ENCODE assay signal across 15 mouse cellular contexts in the genomic region with DNA sequence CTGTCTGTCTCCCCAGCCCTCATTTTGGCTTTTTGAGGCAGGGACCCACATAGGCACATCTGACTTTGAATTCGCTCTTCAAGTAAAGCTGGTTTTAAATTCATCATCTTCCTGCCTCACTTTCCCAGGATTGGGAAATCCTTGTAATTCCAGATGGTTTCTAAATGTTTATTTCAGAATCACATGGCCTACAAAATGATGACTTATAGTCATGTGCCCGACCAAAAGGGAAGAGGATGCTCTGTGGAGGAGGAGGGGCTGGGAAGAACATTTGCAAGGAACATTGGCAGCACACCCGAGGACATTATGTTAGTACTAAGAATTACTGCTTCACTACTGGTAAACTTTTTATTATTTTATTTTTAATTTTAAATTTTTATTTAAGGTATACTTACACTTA. TPM values are rescaled to one million over a fixed set of nuclear protein-coding genes. Genes with fewer than 3 reads are reported as not detected.
DNase-seq lines count a peak whose midpoint lies in the region; ATAC-seq and TF ChIP-seq lines count a peak whose summit lies in the region.
"Had no signal": no experiment of that assay in that cellular context is flagged by ENCODE, and none has a peak within 500 bp of the region (broad histone marks: within the 10 kb centered on the region; RNA-seq: fewer than 3 reads in every experiment).

No protein-coding gene starts in this region.

- no peak overlapping the region for H3K4me3 ChIP-seq in heart, embryonic 12.5 days
- H3K4me3 ChIP-seq in lung, embryonic 15.5 days, result no peak overlapping the region
- H3K4me3 ChIP-seq in lung, adult 2 months (replicated peaks; ENCODE audit: extremely low read depth, low read depth, low read length), result no peak overlapping the region
- no peak overlapping the region for H3K4me3 ChIP-seq in macrophage (ENCODE audit: inconsistent target)
- H3K4me3 ChIP-seq in forebrain, embryonic 16.5 days (replicated peaks; ENCODE audit: low read length), result no peak overlapping the region
- H3K4me3 ChIP-seq: hindbrain, embryonic 15.5 days; liver, embryonic 13.5 days; megakaryocyte, embryonic 14.5 days had no signal

- ATAC-seq in heart, embryonic 12.5 days (ENCODE audit: insufficient number of reproducible peaks, low FRiP score), result no peak
- ATAC-seq in lung, embryonic 15.5 days (ENCODE audit: borderline replicate concordance, extremely low read depth, low FRiP score, low TSS enrichment), result no peak
- ATAC-seq in forebrain, embryonic 16.5 days, result no peak
- ATAC-seq: activated CD4-positive, CD25-positive, alpha-beta regulatory T cell, adult 4 months had no signal

- no peak overlapping the region for H3K4me2 ChIP-seq in heart, embryonic 12.5 days
- no peak overlapping the region for H3K4me2 ChIP-seq in lung, embryonic 15.5 days
- no peak overlapping the region for H3K4me2 ChIP-seq in forebrain, embryonic 16.5 days (ENCODE audit: low read length)
- H3K4me2 ChIP-seq: hindbrain, embryonic 15.5 days; liver, embryonic 13.5 days had no signal

- no peak overlapping the region for H3K9ac ChIP-seq in heart, embryonic 12.5 days
- no peak overlapping the region for H3K9ac ChIP-seq in lung, embryonic 15.5 days
- H3K9ac ChIP-seq in forebrain, embryonic 16.5 days (replicated peaks; ENCODE audit: low read depth, low read length), result no peak overlapping the region
- H3K9ac ChIP-seq: hindbrain, embryonic 15.5 days; liver, embryonic 13.5 days had no signal

- H3K27me3 ChIP-seq in heart, embryonic 12.5 days (replicated peaks), result no peaks in the 10 kb centered on the region
- H3K27me3 ChIP-seq in lung, embryonic 15.5 days, result no peaks in the 10 kb centered on the region
- no peaks in the 10 kb centered on the region for H3K27me3 ChIP-seq in forebrain, embryonic 16.5 days (replicated peaks; ENCODE audit: control insufficient read depth, insufficient read depth, low read length)
- H3K27me3 ChIP-seq: hindbrain, embryonic 15.5 days; liver, embryonic 13.5 days had no signal

- 0 out of 2 replicates have a peak, but pooled peaks cover 2% of the 10 kb centered on the region for H3K9me3 ChIP-seq in heart, embryonic 12.5 days (replicated peaks)
- H3K9me3 ChIP-seq in lung, embryonic 15.5 days, result no peaks in the 10 kb centered on the region
- H3K9me3 ChIP-seq in forebrain, embryonic 16.5 days (ENCODE audit: control insufficient read depth, low read length), result no peaks in the 10 kb centered on the region
- H3K9me3 ChIP-seq: hindbrain, embryonic 15.5 days had no signal

- H3K79me2 ChIP-seq in macrophage (ENCODE audit: inconsistent target), result no peaks in the 10 kb centered on the region

- no peaks in the 10 kb centered on the region for H3K4me1 ChIP-seq in heart, embryonic 12.5 days (replicated peaks)
- H3K4me1 ChIP-seq in lung, embryonic 15.5 days, result peaks cover 14% of the 10 kb centered on the region
- H3K4me1 ChIP-seq in lung, adult 2 months (ENCODE audit: control insufficient read depth, insufficient read depth, low read length), result peaks cover 13% of the 10 kb centered on the region
- no peaks in the 10 kb centered on the region for H3K4me1 ChIP-seq in forebrain, embryonic 16.5 days (replicated peaks; ENCODE audit: control insufficient read depth, insufficient read depth, low read length)
- H3K4me1 ChIP-seq: hindbrain, embryonic 15.5 days; liver, embryonic 13.5 days had no signal

- WGBS in heart, embryonic 12.5 days, result 68% methylated on average over 3 of the region's 3 CpGs
- 52% methylated on average over 3 of the region's 3 CpGs for WGBS in lung, embryonic 15.5 days
- WGBS in lung, adult 2 months, result 31% methylated on average over 3 of the region's 3 CpGs
- WGBS in macrophage (ENCODE audit: missing documents), result 20% methylated on average over 3 of the region's 3 CpGs
- WGBS in forebrain, embryonic 16.5 days, result 76% methylated on average over 3 of the region's 3 CpGs

- no peak for TF ChIP-seq CTCF in lung, adult 2 months (IDR thresholded peaks at IDR 0.05; ENCODE audit: insufficient read depth, low read length)

- H3K36me3 ChIP-seq in heart, embryonic 12.5 days, result no peaks in the 10 kb centered on the region
- H3K36me3 ChIP-seq in lung, embryonic 15.5 days, result no peaks in the 10 kb centered on the region
- no peaks in the 10 kb centered on the region for H3K36me3 ChIP-seq in macrophage (ENCODE audit: inconsistent target)
- no peaks in the 10 kb centered on the region for H3K36me3 ChIP-seq in forebrain, embryonic 16.5 days (ENCODE audit: control insufficient read depth, insufficient read depth)
- H3K36me3 ChIP-seq: hindbrain, embryonic 15.5 days; liver, embryonic 13.5 days had no signal

- TF ChIP-seq POLR2A in lung, adult 2 months (IDR thresholded peaks at IDR 0.05; ENCODE audit: borderline replicate concordance, extremely low read depth, low read depth, low read length), result no peak

- H3K27ac ChIP-seq in heart, embryonic 12.5 days (ENCODE audit: poor library complexity, severe bottlenecking), result no peak overlapping the region
- 0 out of 2 replicates have a peak overlapping the region, but pooled peaks have one; percentile 72 for H3K27ac ChIP-seq in lung, embryonic 15.5 days
- H3K27ac ChIP-seq in macrophage, result peak overlapping the region; percentile 99
- no peak overlapping the region for H3K27ac ChIP-seq in forebrain, embryonic 16.5 days (ENCODE audit: low read length)
- H3K27ac ChIP-seq: hindbrain, embryonic 15.5 days; liver, embryonic 13.5 days had no signal

- DNase-seq in heart, adult 18-20 months, result peak; percentile 43 to 81
- DNase-seq in lung, adult 2 months, result no peak
- DNase-seq in adipocyte (ENCODE audit: low spot score), result peak; percentile 68
- DNase-seq in neural tube, embryonic 10.5 days (ENCODE audit: extremely low spot score, low spot score), result no peak
- DNase-seq: cerebellum, adult 18-20 months; kidney, adult 18-20 months; liver, embryonic 13.5 days had no signal

RNA-seq across cellular contexts. Expression of a gene that starts 31.8 kb away (rescaled TPM):
- 10 to 100 TPM; 21.4 to 25.5 TPM for total RNA-seq in heart, adult 18-20 months (2021)
- 24.0 and 25.8 TPM in 2 replicates for polyA plus RNA-seq in heart, embryonic 12.5 days (2016; fragmentation: Nextera tagmentation; extraction: Ambion mirVana)
- polyA plus RNA-seq in lung, embryonic 15.5 days (2015; fragmentation: Nextera tagmentation; extraction: Ambion mirVana), result 9.0 and 9.4 TPM in 2 replicates
- 5.9 and 9.7 TPM in 2 replicates for polyA plus RNA-seq in lung, adult 2 months (2012; rRNA removed)
- 10 to 100 TPM in 2 of 26 experiments, 1 to 10 TPM in 19, under 1 TPM in 5; 0.65 to 14.1 (median 3.8) TPM for total RNA-seq in macrophage (2018; cell fraction: chromatin; rRNA removed)
- 1 to 10 TPM in 25 of 26 experiments, under 1 TPM in 1; 0.84 to 9.4 (median 3.3) TPM for total RNA-seq in macrophage (2018; cell fraction: cytosol; rRNA removed)
- 10 to 100 TPM in 4 of 26 experiments, 1 to 10 TPM in 22; 1.4 to 14.7 (median 3.7) TPM for total RNA-seq in macrophage (2018; cell fraction: nucleus; rRNA removed)
- polyA plus RNA-seq in macrophage (2018), result 1.1 to 6.4 TPM (median 4.0 TPM) in 3 replicates
- polyA plus RNA-seq in forebrain, embryonic 16.5 days (2015; fragmentation: Nextera tagmentation; extraction: Ambion mirVana), result 7.1 and 8.1 TPM in 2 replicates

RNA-seq across cellular contexts. Expression of a gene that starts 48.5 kb away (rescaled TPM):
- 10 to 100 TPM in 1 of 2 experiments, 1 to 10 TPM in 1; 9.8 to 12.0 TPM for total RNA-seq in heart, adult 18-20 months (2021)
- 26.9 and 29.1 TPM in 2 replicates for polyA plus RNA-seq in heart, embryonic 12.5 days (2016; fragmentation: Nextera tagmentation; extraction: Ambion mirVana)
- polyA plus RNA-seq in lung, embryonic 15.5 days (2015; fragmentation: Nextera tagmentation; extraction: Ambion mirVana), result 23.7 and 24.9 TPM in 2 replicates
- polyA plus RNA-seq in lung, adult 2 months (2012; rRNA removed), result 11.7 and 13.8 TPM in 2 replicates
- total RNA-seq in macrophage (2018; cell fraction: chromatin; rRNA removed), result 10 to 100 TPM in 7 of 26 experiments, 1 to 10 TPM in 19; 2.7 to 14.2 (median 7.3) TPM
- total RNA-seq in macrophage (2018; cell fraction: cytosol; rRNA removed), result 10 to 100 TPM; 34.8 to 65.9 (median 48.5) TPM
- total RNA-seq in macrophage (2018; cell fraction: nucleus; rRNA removed), result 10 to 100 TPM in 25 of 26 experiments, 1 to 10 TPM in 1; 9.8 to 44.6 (median 27.6) TPM
- 27.9 to 70.5 TPM (median 53.3 TPM) in 3 replicates for polyA plus RNA-seq in macrophage (2018)
- polyA plus RNA-seq in forebrain, embryonic 16.5 days (2015; fragmentation: Nextera tagmentation; extraction: Ambion mirVana), result 195 and 209 TPM in 2 replicates
- total RNA-seq: monocyte, adult 5-6 weeks had no signal

Comparison
In these comparisons a context has a peak if more than half of its experiments do, and no peak if none do; other contexts are left out.
1. DNase-seq: peak in heart, adult 18-20 months (2 of 2) and adipocyte (single experiment); none in lung, adult 2 months (single experiment) and neural tube, embryonic 10.5 days (single experiment).
2. H3K27ac ChIP-seq: peak in lung, embryonic 15.5 days (single experiment) and macrophage (single experiment); none in heart, embryonic 12.5 days (single experiment) and forebrain, embryonic 16.5 days (single experiment).